Mouse (Mus musculus): Measurements from ENCODE around the gene Ank3.

- TF ChIP-seq CTCF (IDR thresholded peaks at IDR 0.05; ENCODE audit: low read depth) (no peak), EP300 (IDR thresholded peaks at IDR 0.05; ENCODE audit: low read depth) (no peak)
Measured at GRCm38 (mm10) chr10:69444546-69444945, 46.0 kb downstream of the Ank3 start.
